Mouse (Mus musculus): ENCODE data around the gene Tmc4. TPM values are rescaled to one million over a fixed set of nuclear protein-coding genes. Genes with fewer than 3 reads are reported as not detected.

Gene Tmc4
- polyA plus RNA-seq (2012; rRNA removed; ENCODE audit: low replicate concordance), result 55.3 and 61.9 TPM in 2 replicates

DNA sequence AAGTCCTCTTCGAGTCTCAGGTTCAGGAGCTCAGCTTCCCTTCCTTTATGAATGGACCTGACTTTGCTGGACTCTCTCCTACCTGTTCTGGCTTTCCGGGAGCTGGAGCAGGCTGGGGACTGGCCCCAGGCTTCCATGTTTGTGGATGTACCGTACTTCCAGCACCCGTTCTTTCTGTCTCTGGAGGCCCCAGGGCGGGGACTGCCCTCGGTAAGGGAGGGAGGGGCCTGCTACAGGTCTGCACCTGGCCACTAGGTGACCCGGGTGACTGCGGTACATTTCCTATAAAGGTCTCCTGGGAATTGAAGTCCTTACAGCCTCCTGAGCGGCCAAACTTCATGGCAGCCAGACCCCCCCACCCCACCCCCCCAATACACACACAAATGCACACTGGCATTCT is at the start of gene Tmc4:
Gene Tmc4 (minus strand): TSS at position 212 of the 400 bp plus-strand sequence.

DNA sequence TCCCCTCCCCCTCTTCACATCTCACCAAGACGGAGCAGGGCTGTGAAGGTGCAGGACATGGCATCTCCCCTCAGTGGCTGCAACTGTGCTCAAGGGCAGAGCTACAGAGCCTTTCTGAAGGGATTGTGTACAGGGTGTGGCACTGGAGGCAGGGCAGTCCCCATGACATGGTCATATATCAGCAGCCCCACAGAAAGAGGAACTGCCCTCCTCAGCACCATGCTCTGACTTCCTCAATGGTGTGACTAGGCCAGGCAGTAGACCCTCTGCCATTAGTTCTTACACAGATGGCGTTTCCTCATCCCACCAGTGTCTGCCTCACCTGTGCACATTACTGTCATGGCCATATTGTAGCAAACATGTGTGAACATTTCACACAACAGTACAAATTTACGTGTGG is 42.9 kb upstream of the Tmc4 start, which contains the start of gene Pirb:
Gene Pirb (minus strand): TSS at position 124 of the 400 bp plus-strand sequence.

DNA sequence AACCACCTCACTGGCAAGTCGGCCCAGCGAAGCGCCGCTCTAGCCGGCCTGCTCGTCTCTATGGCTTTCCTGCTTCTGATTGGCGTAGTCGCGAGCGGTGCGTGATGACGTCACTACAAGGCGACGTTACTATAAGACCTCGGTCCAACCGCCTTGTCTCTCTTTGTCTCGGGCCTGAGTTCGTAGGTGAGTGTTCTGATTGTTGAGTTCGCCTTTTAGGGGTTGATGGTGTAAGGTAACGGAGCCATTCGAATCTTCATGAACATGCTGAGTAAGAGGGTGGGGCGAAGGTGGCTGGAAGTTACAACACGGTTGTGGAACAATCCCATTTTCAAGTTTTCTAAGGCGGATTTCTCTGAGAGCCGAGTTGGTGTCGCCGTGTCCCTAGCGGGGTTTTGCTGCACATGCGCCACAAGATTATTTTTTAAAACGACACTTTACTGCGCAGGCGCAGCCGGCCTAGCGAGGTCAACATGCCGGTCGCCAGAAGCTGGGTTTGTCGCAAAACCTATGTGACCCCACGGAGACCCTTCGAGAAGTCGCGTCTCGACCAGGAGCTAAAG is 26.6 kb upstream of the Tmc4 start, which contains the start of gene Rps9:
Gene Rps9 (plus strand): TSS at position 115 of the 563 bp plus-strand sequence.

DNA sequence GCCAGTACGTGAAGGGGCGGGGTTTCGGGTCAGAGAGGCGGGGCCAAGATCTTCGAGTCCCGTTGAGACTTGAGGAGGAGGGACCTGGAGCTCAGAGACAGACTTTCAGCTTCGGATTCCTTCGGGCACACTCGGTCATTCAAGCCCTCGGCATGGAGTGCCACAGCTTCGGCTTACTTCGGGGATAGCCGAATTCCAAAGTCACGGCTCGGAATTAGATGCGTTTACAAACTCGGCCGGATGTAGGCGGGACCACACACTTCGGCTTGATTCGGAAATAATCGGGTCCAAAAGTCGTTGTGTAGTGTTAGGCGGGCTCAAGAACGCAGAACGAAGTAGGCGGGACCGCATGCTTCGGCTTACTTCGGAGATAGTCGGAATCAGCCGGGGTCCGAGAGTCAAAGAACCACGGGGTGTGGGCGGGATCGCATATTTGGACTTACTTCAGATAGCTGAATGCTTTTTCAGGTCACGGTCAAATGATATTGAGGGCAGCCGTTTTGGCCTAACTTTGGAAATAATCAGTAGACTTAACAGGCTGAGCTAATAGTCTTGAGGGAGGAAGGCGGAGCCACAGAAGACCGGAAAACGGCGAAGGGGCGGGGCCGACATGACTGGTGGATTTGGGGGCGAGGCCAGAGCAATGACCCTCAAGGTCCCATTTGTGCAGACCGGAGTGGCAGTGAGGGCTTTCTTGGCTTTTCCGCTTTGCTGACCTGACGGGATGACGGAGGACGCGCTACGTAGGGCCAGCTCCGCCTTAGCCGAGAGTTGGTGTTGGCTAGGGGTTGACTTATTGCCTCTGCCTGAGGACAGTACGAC is 15.8 kb upstream of the Tmc4 start, which contains the start of gene Mboat7:
Gene Mboat7 (minus strand): TSS at position 537 of the 822 bp plus-strand sequence.

DNA sequence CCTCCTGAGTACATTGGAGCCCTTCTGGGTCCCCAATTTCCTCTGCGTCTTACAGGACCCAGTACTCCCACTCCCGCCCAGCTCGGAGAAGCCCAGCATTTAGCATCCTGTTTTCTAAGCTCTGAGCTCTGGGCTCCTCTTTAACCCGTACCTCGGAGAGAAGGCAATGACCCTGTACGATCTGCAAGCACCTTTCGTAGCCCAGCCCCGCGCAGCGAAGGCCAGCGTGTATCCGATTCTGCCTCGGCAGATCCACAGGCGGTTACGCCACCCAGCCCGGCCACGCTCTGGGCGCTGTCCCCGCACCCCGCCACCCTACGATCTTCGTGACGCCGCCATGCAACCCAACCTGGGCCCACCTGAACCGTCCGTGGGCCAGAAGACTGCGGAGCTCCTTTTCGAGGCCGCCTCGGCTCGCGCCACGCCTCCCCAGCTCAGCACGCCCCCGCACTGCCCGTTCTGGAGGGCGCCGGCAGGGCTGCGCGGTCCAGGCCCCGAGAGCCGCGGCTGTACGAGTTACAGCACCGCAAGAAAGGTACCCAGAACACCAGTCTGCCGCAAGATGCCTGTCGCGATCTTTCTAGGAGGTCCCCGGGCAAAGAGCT is 15.1 kb upstream of the Tmc4 start, which contains the start of gene Tsen34:
Gene Tsen34 (plus strand): TSS at position 482 of the 605 bp plus-strand sequence.

DNA sequence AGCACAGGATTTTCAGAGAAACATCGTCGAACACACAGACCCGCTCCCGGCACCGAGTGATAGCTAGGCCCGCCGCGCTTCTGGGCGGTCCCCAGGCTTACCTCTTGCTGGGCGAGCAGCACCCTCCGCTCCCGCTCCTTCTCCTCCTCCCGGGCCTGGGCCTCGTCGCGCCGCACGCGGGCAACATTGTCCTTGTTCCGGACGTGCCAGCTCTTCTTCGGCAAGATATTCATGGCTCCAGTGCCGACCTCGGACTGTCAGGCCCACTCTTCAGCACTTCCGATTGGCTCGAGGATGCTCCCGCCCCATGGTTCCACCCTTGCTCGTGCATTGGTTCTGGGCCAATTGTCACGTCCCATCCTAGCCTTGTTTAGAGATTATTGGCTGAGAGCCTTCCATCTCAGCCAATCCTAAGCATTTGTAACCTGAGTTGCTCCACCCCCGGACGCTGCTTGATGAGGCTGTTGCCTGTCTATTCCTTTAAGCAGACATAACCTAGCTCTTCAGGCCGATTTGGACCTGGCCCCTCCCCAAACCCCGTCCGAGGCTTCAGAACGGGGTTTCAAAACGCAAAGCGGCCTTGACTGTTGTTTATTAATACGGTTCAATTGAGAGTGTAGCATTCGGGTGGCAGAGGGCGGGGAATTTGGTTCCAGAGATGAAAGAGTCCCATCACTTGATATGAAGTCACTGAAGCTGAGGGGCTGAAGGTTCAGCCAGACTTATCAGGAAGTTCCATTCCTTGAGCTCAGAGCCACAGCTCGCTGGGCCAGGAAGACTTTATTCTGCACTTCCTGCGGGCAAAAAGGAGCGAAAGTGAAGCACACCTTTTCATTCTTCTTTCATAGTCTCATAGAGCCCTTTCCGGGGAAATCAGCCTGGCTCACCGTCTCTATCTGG is 11.9 kb downstream of the Tmc4 start, which contains the start of gene Leng1:
Gene Leng1 (minus strand): TSS at position 626 of the 900 bp plus-strand sequence.

DNA sequence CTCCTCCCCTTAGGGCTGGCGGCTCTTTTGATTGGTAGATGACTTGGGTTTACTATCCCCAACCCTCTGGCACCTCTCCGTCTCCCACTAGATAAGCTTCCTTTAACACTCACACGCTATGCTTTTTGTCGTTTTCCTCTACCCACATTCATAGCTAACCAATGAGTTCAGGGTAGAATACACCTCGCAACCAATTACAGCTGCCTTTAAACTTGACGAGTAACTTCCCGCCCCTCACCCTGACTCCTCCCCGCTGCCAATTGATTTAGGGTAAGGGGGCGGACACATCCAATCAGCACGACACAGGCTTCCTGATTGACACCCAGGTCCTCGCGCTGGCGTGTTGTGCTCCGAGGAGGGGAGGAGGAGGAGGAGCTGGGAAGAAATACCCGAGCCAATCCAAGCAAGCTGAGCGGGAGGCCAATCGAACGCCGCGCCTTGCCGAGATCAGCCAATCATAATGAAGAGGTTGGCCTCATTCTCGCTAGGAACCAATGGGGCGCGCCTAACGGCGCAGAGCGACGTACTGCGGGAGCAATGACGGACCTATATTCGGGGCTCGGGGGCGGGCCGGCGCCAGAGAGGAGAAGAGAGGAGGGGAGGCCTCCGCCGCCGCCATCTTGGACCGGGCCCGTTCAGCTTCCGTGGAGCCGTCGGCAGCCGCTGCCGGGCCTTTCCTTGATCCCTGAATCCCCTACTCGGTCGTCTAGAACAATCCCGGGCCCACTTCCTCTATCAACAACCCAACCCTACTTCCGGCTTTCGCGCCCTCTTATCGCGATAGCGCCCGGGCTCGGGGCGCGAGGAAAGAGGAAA is 32.5 kb downstream of the Tmc4 start, which contains the start of gene Cnot3:
Gene Cnot3 (plus strand): TSS at position 597 of the 816 bp plus-strand sequence.

DNA sequence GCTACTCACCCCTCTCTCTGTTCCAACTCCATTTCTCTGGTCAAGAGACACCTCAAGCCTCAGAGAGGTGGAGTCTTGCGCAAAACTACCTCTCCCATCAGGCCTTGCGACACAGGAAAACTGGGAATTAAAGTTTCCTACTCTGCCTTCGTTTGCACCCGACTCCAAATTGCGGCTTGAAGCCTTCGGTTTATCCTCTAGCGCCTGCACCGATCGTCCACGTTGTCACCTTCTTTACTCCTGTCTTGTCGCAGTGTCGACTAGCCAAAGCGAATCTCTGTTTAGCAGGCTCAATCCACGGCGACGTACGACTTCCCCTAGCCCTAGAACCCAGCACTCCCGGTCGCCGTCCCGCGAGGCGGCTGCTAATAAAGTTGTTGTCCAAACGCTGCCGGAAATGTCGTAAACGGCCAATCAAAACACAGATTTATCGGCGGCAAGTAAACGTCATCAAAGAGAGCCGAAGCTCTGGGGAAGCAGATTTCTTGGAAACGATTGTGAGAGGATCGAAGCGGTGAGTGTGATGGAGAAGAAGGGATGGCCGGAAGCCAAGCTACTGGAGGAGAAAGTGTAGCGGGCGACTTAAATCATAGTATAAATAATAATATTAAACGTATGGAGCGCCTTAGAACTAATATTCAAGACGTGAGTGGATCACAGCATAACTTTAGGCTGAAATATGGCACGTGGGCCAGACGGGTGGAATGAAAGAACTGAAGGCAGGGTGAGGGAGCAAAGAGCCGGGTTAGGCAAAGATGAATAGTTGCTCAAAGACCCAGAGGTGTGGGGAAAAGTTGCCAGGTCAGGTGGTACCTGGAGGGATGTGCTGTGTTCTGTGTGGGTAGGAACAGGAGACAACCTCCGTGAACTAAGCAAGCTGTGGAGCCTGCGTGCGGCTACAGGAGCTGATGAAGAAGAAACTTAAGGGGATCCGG is 47.5 kb downstream of the Tmc4 start, which contains the start of the genes Tfpt and Prpf31:
Gene Tfpt (minus strand): TSS at position 387 of the 935 bp plus-strand sequence.
Gene Prpf31 (plus strand): TSS at position 443 of the 935 bp plus-strand sequence.

DNA sequence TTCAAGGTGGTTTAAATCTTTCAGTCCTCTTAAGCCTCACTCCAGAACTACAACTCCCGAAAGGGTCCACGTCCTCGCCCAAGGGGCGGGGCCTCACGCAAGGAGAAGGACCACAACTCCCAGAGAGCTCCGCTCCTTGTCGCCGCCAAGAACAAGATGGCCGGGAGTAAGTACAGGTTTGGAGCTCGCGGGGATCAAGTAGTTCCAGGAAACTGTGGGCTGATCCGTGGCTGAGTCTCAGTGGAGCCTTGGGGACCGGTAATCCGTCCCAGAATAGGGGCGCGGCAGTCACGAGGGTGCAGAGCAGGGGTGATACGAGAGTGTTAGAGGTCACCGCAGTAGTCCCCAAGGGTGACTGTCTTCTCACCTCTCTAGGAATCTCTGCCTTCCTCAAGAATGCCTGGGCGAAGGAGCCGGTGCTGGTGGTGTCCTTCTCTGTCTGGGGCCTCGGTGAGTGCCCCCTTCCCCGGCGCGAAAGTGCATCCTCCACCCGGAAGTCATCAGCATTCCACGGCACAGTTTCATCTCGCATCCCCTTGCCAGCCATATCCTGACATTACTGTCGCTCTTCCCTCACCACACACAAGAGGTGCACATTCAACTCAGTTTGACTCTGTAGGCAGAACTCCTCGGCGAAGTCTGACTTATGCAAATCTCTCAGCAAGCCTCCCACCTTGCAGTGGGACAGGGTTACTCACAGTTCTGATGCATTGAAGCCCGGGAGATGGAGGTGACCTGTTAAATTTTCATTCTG is 59.9 kb downstream of the Tmc4 start, which contains the start of gene Ndufa3:
Gene Ndufa3 (plus strand): TSS at position 132 of the 754 bp plus-strand sequence.

DNA sequence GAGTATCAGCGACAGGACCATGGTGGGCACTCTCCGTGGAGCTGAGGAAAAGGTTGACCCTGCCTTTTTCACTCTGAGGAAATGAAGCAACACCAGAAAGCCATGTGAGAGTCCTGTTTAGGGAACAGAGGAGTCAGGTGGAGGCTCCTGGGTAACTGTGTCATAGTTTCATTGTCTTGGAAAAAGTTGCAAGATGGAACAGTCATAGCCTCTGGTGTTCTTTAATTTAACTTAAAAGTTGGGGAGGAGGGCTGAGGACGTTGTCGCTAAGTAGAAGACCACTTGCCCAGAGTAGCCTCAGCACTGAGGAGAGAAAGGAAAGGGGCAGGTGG is 61.3 kb downstream of the Tmc4 start, which contains the start of gene Oscar:
Gene Oscar (minus strand): TSS at position 101 of the 332 bp plus-strand sequence.

Other genes with a start within 250 kb of the Tmc4 start
- 0.36 and 0.72 TPM in 2 replicates for gene Tarm1, start 174.9 kb downstream of the Tmc4 start, polyA plus RNA-seq (2012; rRNA removed; ENCODE audit: low replicate concordance)
- gene Oscar, start 61.4 kb downstream of the Tmc4 start, polyA plus RNA-seq (2012; rRNA removed; ENCODE audit: low replicate concordance), result 0.49 and 0.59 TPM in 2 replicates
- gene Ndufa3, start 60.2 kb downstream of the Tmc4 start, polyA plus RNA-seq (2012; rRNA removed; ENCODE audit: low replicate concordance), result 235 and 511 TPM in 2 replicates
- gene Tfpt, start 47.6 kb downstream of the Tmc4 start, polyA plus RNA-seq (2012; rRNA removed; ENCODE audit: low replicate concordance), result 6.4 TPM in 2 replicates
- 22.8 and 32.4 TPM in 2 replicates for gene Prpf31, start 47.6 kb downstream of the Tmc4 start, polyA plus RNA-seq (2012; rRNA removed; ENCODE audit: low replicate concordance)
- gene Cnot3, start 32.3 kb downstream of the Tmc4 start, polyA plus RNA-seq (2012; rRNA removed; ENCODE audit: low replicate concordance), result 52.9 and 87.1 TPM in 2 replicates
- 3.4 and 3.5 TPM in 2 replicates for gene Leng1, start 11.7 kb downstream of the Tmc4 start, polyA plus RNA-seq (2012; rRNA removed; ENCODE audit: low replicate concordance)
- gene Tsen34, start 15.3 kb upstream of the Tmc4 start, polyA plus RNA-seq (2012; rRNA removed; ENCODE audit: low replicate concordance), result 117 and 137 TPM in 2 replicates
- 60.3 and 80.5 TPM in 2 replicates for gene Mboat7, start 16.0 kb upstream of the Tmc4 start, polyA plus RNA-seq (2012; rRNA removed; ENCODE audit: low replicate concordance)
- 986 and 1,597 TPM in 2 replicates for gene Rps9, start 26.4 kb upstream of the Tmc4 start, polyA plus RNA-seq (2012; rRNA removed; ENCODE audit: low replicate concordance)
- 39.9 and 67.0 TPM in 2 replicates for gene Pirb, start 42.8 kb upstream of the Tmc4 start, polyA plus RNA-seq (2012; rRNA removed; ENCODE audit: low replicate concordance)
- gene Gm15448, start 148.1 kb upstream of the Tmc4 start, polyA plus RNA-seq (2012; rRNA removed; ENCODE audit: low replicate concordance), result 1.3 and 2.1 TPM in 2 replicates
- 2.3 and 4.5 TPM in 2 replicates for gene Pira2, start 167.5 kb upstream of the Tmc4 start, polyA plus RNA-seq (2012; rRNA removed; ENCODE audit: low replicate concordance)
- 1.3 and 3.6 TPM in 2 replicates for gene Gm14548, start 220.6 kb upstream of the Tmc4 start, polyA plus RNA-seq (2012; rRNA removed; ENCODE audit: low replicate concordance)
- 2.8 and 6.5 TPM in 2 replicates for gene Lilra6, start 237.9 kb upstream of the Tmc4 start, polyA plus RNA-seq (2012; rRNA removed; ENCODE audit: low replicate concordance)